Mouse (Mus musculus) embryonic facial prominence, embryonic 11.5 days (tissue): ENCODE measurements around the gene 1700057G04Rik. TPM values are rescaled to one million over a fixed set of nuclear protein-coding genes. Genes with fewer than 3 reads are reported as not detected.

ENCODE experiments used
- microRNA-seq: library from miRNA; unstranded; fragments of <30 nt; microRNA quantifications from one replicate; pipeline ENCODE4, GENCODE M21; 2016; ENCODE audit warnings: borderline number of aligned reads
- polyA plus RNA-seq: library from polyadenylated mRNA; unstranded; fragments of >200 nt; fragmentation: Nextera tagmentation; extraction: Ambion mirVana; gene quantifications from 2 replicates; pipeline ENCODE4 v1.2.1, GENCODE M21; 2014

The 1700057G04Rik gene
- polyA plus RNA-seq, 1 experiment from 2014 or later: not detected

Small RNA genes within 50 kb of the gene (microRNA-seq; reads per million reads assigned to microRNA genes)
- not detected for gene Mir6386

Other genes starting within 250 kb of the 1700057G04Rik start
- not detected in 2 replicates for gene Plscr5, start 116.4 kb upstream of the 1700057G04Rik start, polyA plus RNA-seq
- 37.1 and 42.4 TPM in 2 replicates for gene Plscr1, start 59.6 kb upstream of the 1700057G04Rik start, polyA plus RNA-seq
- gene Plscr2, start 33.8 kb upstream of the 1700057G04Rik start, polyA plus RNA-seq: 0.35 and 0.66 TPM in 2 replicates
- gene Plscr4, start 148.0 kb downstream of the 1700057G04Rik start, polyA plus RNA-seq: 1.7 and 2.3 TPM in 2 replicates
- 49.1 and 58.1 TPM in 2 replicates for gene Plod2, start 232.8 kb downstream of the 1700057G04Rik start, polyA plus RNA-seq